Mouse (Mus musculus) 3134 (cell line): ENCODE data around the gene Gm13272.
"Not testable (repeated sequence)": the region's sequence is repeated elsewhere in the genome, so short reads cannot be mapped to it uniquely, and the experiment has no call there.

Experiments
- DNase-seq: peaks from one replicate; pipeline ENCODE4 v3.0.0-alpha.2; 2011; ENCODE audit warnings: low spot score; ENCODE audit not compliant: insufficient read length; ENCODE audit errors: extremely low read depth

Gm13272 gene

GRCm38 (mm10) chr4:88782335-88782734 is 2.7 kb downstream of the Gm13272 start:
- not testable (repeated sequence) for DNase-seq

GRCm38 (mm10) chr4:88785409-88785808 is 5.8 kb downstream of the Gm13272 start, which contains the start of gene Gm13276:
Gene Gm13276, plus strand, starts transcription at chr4:88785709.
- not testable (repeated sequence) for DNase-seq

GRCm38 (mm10) chr4:88788402-88788801 is 8.8 kb downstream of the Gm13272 start, which contains the start of gene Gm13277:
Gene Gm13277, plus strand, starts transcription at chr4:88788632.
- DNase-seq = not testable (repeated sequence)

GRCm38 (mm10) chr4:88791250-88791649 is 11.6 kb downstream of the Gm13272 start, which contains the start of gene Gm13278:
Gene Gm13278, plus strand, starts transcription at chr4:88791550.
- DNase-seq = not testable (repeated sequence)

GRCm38 (mm10) chr4:88793936-88794675 is 14.5 kb downstream of the Gm13272 start, which contains the start of gene Gm13275:
Gene Gm13275, plus strand, starts transcription at chr4:88794487.
- DNase-seq = not testable (repeated sequence)

- not testable (repeated sequence) for DNase-seq
These were observed 17.4 kb downstream of the Gm13272 start, which contains the start of gene Gm13279 for GRCm38 (mm10) chr4:88797097-88797496. Gene Gm13279, plus strand, starts transcription at chr4:88797397.

GRCm38 (mm10) chr4:88799365-88799764 is 19.7 kb downstream of the Gm13272 start, which contains the start of gene Gm13285:
Gene Gm13285, plus strand, starts transcription at chr4:88799665.
- not testable (repeated sequence) for DNase-seq

- not testable (repeated sequence) for DNase-seq
These were observed 23.3 kb downstream of the Gm13272 start, which contains the start of gene Gm13287 for GRCm38 (mm10) chr4:88802954-88803353. Gene Gm13287, plus strand, starts transcription at chr4:88803254.

- not testable (repeated sequence) for DNase-seq
These were observed 25.6 kb downstream of the Gm13272 start, which contains the start of gene Gm13288 for GRCm38 (mm10) chr4:88805231-88805630. Gene Gm13288, plus strand, starts transcription at chr4:88805531.

GRCm38 (mm10) chr4:88805761-88806160 is 26.1 kb downstream of the Gm13272 start:
- not testable (repeated sequence) for DNase-seq

GRCm38 (mm10) chr4:88815928-88816327 is 36.3 kb downstream of the Gm13272 start, which contains the start of gene Ifna7:
Gene Ifna7, plus strand, starts transcription at chr4:88816228.
- no peak for DNase-seq

GRCm38 (mm10) chr4:88819659-88820058 is 40.0 kb downstream of the Gm13272 start, which contains the start of gene Ifna11:
Gene Ifna11, plus strand, starts transcription at chr4:88819959.
- DNase-seq = no peak

GRCm38 (mm10) chr4:88822995-88823394 is 43.3 kb downstream of the Gm13272 start:
- no peak for DNase-seq

GRCm38 (mm10) chr4:88827116-88827515 is 47.5 kb downstream of the Gm13272 start, which contains the start of gene Ifna6:
Gene Ifna6, plus strand, starts transcription at chr4:88827416.
- DNase-seq = not testable (repeated sequence)
